Mouse (Mus musculus) monocyte, adult 2 months (primary cell): ENCODE results near the gene March4.

Experiments
- DNase-seq, 2 experiments: peaks; one replicate each; pipeline ENCODE4 v3.0.0; 2022; ENCODE audit warnings: low spot score in 2 of 2, low read depth in 1 of 2

March4 gene

GRCm38 (mm10) chr1:72530516-72531196 lies 6.1 kb downstream of the March4 start:
- DNase-seq = no peak

- DNase-seq = no peak
Measured at GRCm38 (mm10) chr1:72529192-72529591, 7.5 kb downstream of the March4 start.

GRCm38 (mm10) chr1:72523601-72524000 lies 13.1 kb downstream of the March4 start:
- no peak for DNase-seq

GRCm38 (mm10) chr1:72510778-72511520 lies 25.8 kb downstream of the March4 start:
- no peak for DNase-seq

GRCm38 (mm10) chr1:72509551-72509950 lies 27.2 kb downstream of the March4 start:
- no peak for DNase-seq

- DNase-seq = no peak
Measured at GRCm38 (mm10) chr1:72507670-72508069, 29.1 kb downstream of the March4 start.

GRCm38 (mm10) chr1:72506202-72506601 lies 30.5 kb downstream of the March4 start:
- DNase-seq = no peak

- DNase-seq = peak; percentile 15 to 33
Measured at GRCm38 (mm10) chr1:72497609-72498008, 39.1 kb downstream of the March4 start.

GRCm38 (mm10) chr1:72493454-72493853 lies 43.3 kb downstream of the March4 start:
- no peak for DNase-seq

- DNase-seq = no peak
Measured at GRCm38 (mm10) chr1:72492666-72493065, 44.1 kb downstream of the March4 start.

- DNase-seq = no peak
Measured at GRCm38 (mm10) chr1:72491307-72491706, 45.4 kb downstream of the March4 start.

- DNase-seq = no peak
Measured at GRCm38 (mm10) chr1:72490801-72491200, 45.9 kb downstream of the March4 start.

- DNase-seq = no peak
Measured at GRCm38 (mm10) chr1:72490193-72490592, 46.5 kb downstream of the March4 start.

GRCm38 (mm10) chr1:72476594-72476993 lies 60.1 kb downstream of the March4 start:
- DNase-seq = no peak

- no peak for DNase-seq
Measured at GRCm38 (mm10) chr1:72469075-72469474, 67.7 kb downstream of the March4 start.

- no peak for DNase-seq
Measured at GRCm38 (mm10) chr1:72468466-72469003, 68.2 kb downstream of the March4 start.

GRCm38 (mm10) chr1:72464926-72465583 lies 71.7 kb downstream of the March4 start:
- DNase-seq = no peak

GRCm38 (mm10) chr1:72462516-72462915 lies 74.2 kb downstream of the March4 start:
- no peak for DNase-seq

GRCm38 (mm10) chr1:72457652-72458051 lies 79.1 kb downstream of the March4 start:
- no peak for DNase-seq

GRCm38 (mm10) chr1:72455923-72456322 lies 80.8 kb downstream of the March4 start:
- DNase-seq = no peak

GRCm38 (mm10) chr1:72454733-72455201 lies 82.0 kb downstream of the March4 start:
- DNase-seq = no peak

- DNase-seq = no peak
Measured at GRCm38 (mm10) chr1:72452839-72453238, 83.9 kb downstream of the March4 start.
